Mouse (Mus musculus) embryonic facial prominence, embryonic 14.5 days (tissue): ENCODE measurements around the gene Gm20878. TPM values are rescaled to one million over a fixed set of nuclear protein-coding genes. Genes with fewer than 3 reads are reported as not detected.
"Not testable (repeated sequence)": the region's sequence is repeated elsewhere in the genome, so short reads cannot be mapped to it uniquely, and the experiment has no call there.

ENCODE experiments used
- ATAC-seq: fragments of 200-750 bp; cut with Nextera tagmentation; 2 replicates; pipeline ENCODE4 v1.8.0; 2017; ENCODE audit warnings: low read depth, moderate number of reproducible peaks, moderate TSS enrichment
- DNase-seq: peaks from one replicate; pipeline ENCODE4 v3.0.0-alpha.2; 2015; ENCODE audit warnings: low spot score
- H3K27ac ChIP-seq: fragments of 300-500 bp; sonication (generic); replicated peaks from 2 replicates; pipeline ENCODE4 v1.5.1; 2014; ENCODE audit warnings: low read depth, mild to moderate bottlenecking, low read length, moderate library complexity
- H3K27me3 ChIP-seq: fragments of 300-500 bp; sonication (generic); replicated peaks from 2 replicates; pipeline ENCODE4 v1.6.1; 2014; ENCODE audit warnings: low read length; ENCODE audit not compliant: control insufficient read depth, insufficient read depth
- H3K36me3 ChIP-seq: fragments of 300-500 bp; sonication (generic); 2 replicates; pipeline ENCODE4 v1.6.1; 2014; ENCODE audit warnings: low read length, mixed read lengths; ENCODE audit not compliant: control insufficient read depth, insufficient read depth
- H3K4me1 ChIP-seq: fragments of 300-500 bp; sonication (generic); 2 replicates; pipeline ENCODE4 v1.6.1; 2014; ENCODE audit warnings: antibody characterized with exemption, low read length; ENCODE audit not compliant: control insufficient read depth, insufficient read depth
- H3K4me2 ChIP-seq: fragments of 300-500 bp; sonication (generic); 2 replicates; pipeline ENCODE4 v1.6.1; 2014; ENCODE audit warnings: low read depth, mild to moderate bottlenecking, low read length, moderate library complexity, mixed read lengths
- H3K4me3 ChIP-seq: fragments of 300-500 bp; sonication (generic); 2 replicates; pipeline ENCODE4 v1.5.1; 2014; ENCODE audit warnings: low read depth, mild to moderate bottlenecking, low read length
- H3K9ac ChIP-seq: fragments of 300-500 bp; sonication (generic); 2 replicates; pipeline ENCODE4 v1.6.1; 2014; ENCODE audit warnings: low read depth, mild to moderate bottlenecking, low read length, moderate library complexity, mixed read lengths
- H3K9me3 ChIP-seq: fragments of 300-500 bp; sonication (generic); 2 replicates; pipeline ENCODE4 v1.6.1; 2016; ENCODE audit warnings: low read length; ENCODE audit not compliant: control insufficient read depth
- WGBS: fragments of 180-500 bp; shearing (Covaris S2); extraction: QIAGEN DNeasy Blood & Tissue Kit; methylation state at CpG from one replicate; pipeline ENCODE4 v1.1.7; 2014; 5-methylcytosine and 5-hydroxymethylcytosine counted together
- polyA plus RNA-seq: library from polyadenylated mRNA; unstranded; fragments of >200 nt; fragmentation: Nextera tagmentation; extraction: Ambion mirVana; gene quantifications from 2 replicates; pipeline ENCODE4 v1.2.1, GENCODE M21; 2014

Gene Gm20878
- 1.2 and 2.1 TPM in 2 replicates for polyA plus RNA-seq

- ATAC-seq, H3K4me2 ChIP-seq, H3K9me3 ChIP-seq, H3K27me3 ChIP-seq, H3K27ac ChIP-seq, DNase-seq, H3K36me3 ChIP-seq, H3K9ac ChIP-seq, H3K4me1 ChIP-seq, H3K4me3 ChIP-seq: not testable (repeated sequence)
- WGBS, result no CpG with 5 or more reads among the region's 8 CpGs
These were observed at the start of gene Gm20878 for GRCm38 (mm10) chr4:41941272-41941671. Gene Gm20878, plus strand, starts transcription at chr4:41941572.

DNA sequence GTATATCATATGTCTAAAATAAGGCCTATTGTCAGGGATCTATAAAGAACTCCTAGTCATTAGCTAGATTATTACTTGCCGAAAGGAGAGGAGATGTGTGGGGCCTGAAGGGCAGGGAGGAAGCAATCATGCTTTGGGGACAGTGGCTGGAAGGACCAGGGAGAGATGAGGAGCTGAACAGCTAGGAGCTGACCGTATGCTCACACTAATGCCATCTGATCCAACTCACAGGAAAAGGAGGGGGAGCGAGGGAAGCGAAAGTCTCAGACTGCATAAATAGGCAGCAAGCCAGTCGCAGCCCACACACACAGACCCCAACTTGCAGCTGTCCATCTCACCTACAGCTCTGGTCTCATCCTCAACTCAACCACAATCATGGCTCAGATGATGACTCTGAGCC lies 38.1 kb upstream of the Gm20878 start, which contains the start of gene Gm21541:
TSS of gene Gm21541 (plus strand) at position 301 of the 400 bp plus-strand sequence.
- H3K36me3 ChIP-seq, ATAC-seq, H3K4me2 ChIP-seq, H3K9ac ChIP-seq, H3K4me1 ChIP-seq, H3K9me3 ChIP-seq, DNase-seq, H3K4me3 ChIP-seq, H3K27me3 ChIP-seq, H3K27ac ChIP-seq: not testable (repeated sequence)
- no CpG with 5 or more reads among the region's 5 CpGs for WGBS

DNA sequence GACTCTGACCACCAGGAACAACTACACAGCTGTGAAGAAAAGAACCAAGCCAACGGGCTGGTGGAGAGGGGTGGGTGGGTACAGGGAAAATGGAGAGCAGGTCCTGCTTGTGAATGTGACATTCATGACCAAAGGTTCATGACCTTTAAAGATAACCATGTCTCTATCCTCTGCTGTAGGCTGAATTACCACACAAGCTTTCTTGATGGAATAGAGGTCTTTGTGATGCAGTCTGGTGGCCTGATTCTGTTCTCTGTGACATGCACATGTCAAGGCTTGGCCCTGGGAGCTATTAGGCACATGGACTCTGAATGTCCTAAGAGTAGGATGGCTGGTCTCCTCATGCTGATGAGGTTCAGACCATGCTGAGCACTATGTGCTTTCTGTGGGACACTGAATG lies 24.4 kb downstream of the Gm20878 start, which contains the start of gene Fam205a4:
TSS of gene Fam205a4 (plus strand) at position 301 of the 400 bp plus-strand sequence.
- not testable (repeated sequence) for H3K9me3 ChIP-seq, H3K4me2 ChIP-seq, DNase-seq, H3K9ac ChIP-seq, H3K4me1 ChIP-seq, H3K4me3 ChIP-seq, H3K36me3 ChIP-seq, H3K27me3 ChIP-seq, H3K27ac ChIP-seq, ATAC-seq
- no CpG with 5 or more reads among the region's 1 CpGs for WGBS

Other genes with a start within 250 kb of the Gm20878 start
- gene Cntfr, start 244.5 kb upstream of the Gm20878 start, polyA plus RNA-seq, result 12.8 and 13.0 TPM in 2 replicates
- gene Il11ra1, start 241.6 kb upstream of the Gm20878 start, polyA plus RNA-seq, result 317 and 362 TPM in 2 replicates
- gene Rpp25l, start 228.0 kb upstream of the Gm20878 start, polyA plus RNA-seq, result 67.4 and 68.7 TPM in 2 replicates
- gene Dctn3, start 218.4 kb upstream of the Gm20878 start, polyA plus RNA-seq, result 112 and 117 TPM in 2 replicates
- 0.12 and 0.15 TPM in 2 replicates for gene Arid3c, start 210.4 kb upstream of the Gm20878 start, polyA plus RNA-seq
- gene Galt, start 186.3 kb upstream of the Gm20878 start, polyA plus RNA-seq, result 35.1 and 36.5 TPM in 2 replicates
- gene Sigmar1, start 185.4 kb upstream of the Gm20878 start, polyA plus RNA-seq, result 77.9 and 79.7 TPM in 2 replicates
- 41.4 and 46.0 TPM in 2 replicates for gene Ccl27a, start 167.3 kb upstream of the Gm20878 start, polyA plus RNA-seq
- 53.6 TPM in 1 of 2 replicates, not detected in the other for gene Gm21541, start 38.0 kb upstream of the Gm20878 start, polyA plus RNA-seq
- gene Fam205a4, start 24.5 kb downstream of the Gm20878 start, polyA plus RNA-seq, result 0.53 and 0.64 TPM in 2 replicates
- gene Gm21093, start 93.2 kb downstream of the Gm20878 start, polyA plus RNA-seq, result not detected in 2 replicates
- not detected in 2 replicates for gene Gm3893, start 149.6 kb downstream of the Gm20878 start, polyA plus RNA-seq
- gene Gm13304, start 173.2 kb downstream of the Gm20878 start, polyA plus RNA-seq, result 0.43 TPM in 1 of 2 replicates, not detected in the other
- 0.40 TPM in 1 of 2 replicates, not detected in the other for gene Gm13306, start 211.9 kb downstream of the Gm20878 start, polyA plus RNA-seq
- 0.51 and 0.80 TPM in 2 replicates for gene Gm13305, start 227.0 kb downstream of the Gm20878 start, polyA plus RNA-seq